Mouse (Mus musculus) retina, postnatal 7 days (tissue): Measurements from ENCODE around the gene Ccpg1.

Experiments used
- DNase-seq: peaks from one replicate; pipeline ENCODE4 v3.0.0-alpha.2; 2012; ENCODE audit warnings: low read depth, low spot score

Ccpg1 gene

GRCm38 (mm10) chr9:73045204-73045603 lies 60.0 kb downstream of the Ccpg1 start:
- DNase-seq = no peak

GRCm38 (mm10) chr9:73045711-73046110 lies 60.5 kb downstream of the Ccpg1 start:
- DNase-seq = no peak

DNA sequence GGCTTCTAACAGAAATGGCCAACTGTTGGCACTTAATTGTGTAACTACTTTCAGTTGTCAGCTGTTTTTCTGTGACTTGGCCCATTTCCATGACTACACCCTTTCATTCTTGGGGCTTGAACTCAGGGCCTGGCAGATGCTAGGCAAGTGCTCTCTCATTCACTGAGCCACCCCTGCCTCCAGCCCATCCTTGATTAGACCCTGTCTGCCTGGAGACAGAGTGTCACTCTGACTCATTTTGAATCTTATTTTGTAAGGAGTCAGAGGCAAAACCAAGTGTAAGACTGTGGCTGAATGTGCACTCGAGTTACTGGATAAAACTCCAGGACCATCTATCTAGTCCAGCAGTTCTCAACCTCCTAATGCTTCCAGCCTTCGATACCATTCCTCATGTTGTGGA lies 62.7 kb downstream of the Ccpg1 start:
- no peak for DNase-seq

DNA sequence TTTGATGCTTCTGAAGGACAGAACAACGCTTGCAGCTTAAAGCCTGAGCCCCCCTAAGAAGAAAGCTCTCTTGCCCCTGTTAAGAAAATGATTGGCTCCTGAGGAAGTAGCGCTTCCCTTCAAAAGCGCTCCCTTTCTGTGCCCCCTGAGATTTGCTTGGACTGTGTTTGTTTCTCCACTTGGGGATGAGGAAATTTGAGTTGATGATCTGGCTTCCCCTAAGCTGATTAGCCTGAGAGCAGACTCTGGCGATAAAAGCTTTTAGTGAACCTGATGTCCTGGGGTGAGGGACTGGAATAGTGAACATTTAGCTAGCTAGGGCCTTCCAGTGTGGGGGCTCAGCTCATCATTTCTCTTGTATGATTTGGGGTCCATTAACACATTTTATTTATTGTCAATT lies 63.7 kb downstream of the Ccpg1 start:
- DNase-seq = no peak

DNA sequence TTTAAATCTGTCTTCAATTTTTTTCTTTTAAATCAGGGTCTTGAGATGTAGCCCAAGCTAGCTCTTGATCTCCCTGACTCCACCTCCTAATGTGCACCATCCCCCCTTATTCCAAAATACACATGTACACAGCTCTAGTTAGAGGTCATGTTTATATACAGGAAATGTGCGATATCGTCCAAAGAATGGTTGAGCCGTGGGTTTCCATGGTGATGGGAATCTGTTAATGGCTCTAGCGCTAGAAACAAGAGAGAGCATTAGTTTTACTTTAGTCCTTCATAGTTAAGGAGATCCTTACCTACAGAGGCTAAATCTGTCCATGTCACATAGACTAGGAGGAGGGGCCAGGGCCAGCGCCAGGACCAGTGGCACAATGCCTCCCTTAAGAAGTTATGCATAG lies 64.6 kb downstream of the Ccpg1 start:
- DNase-seq = no peak

DNA sequence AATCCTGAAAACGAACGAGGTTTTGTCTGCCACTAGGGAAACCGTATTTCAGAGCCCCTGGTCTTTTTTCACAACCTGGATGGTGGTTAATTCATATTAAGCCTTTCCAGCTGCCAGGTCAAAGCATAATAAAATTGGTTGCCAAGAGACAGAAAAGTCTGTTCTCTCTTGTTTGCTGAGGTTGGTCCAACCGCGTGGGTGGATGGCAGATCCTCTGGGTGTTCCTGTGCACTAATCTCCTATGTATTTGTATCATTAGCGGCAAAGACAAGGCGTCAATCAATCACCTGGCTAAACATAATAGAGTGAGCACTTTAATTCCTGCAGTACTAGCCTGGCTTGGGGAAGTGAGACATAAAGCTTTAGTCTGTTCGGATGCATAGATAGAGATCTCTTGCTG lies 65.4 kb downstream of the Ccpg1 start:
- DNase-seq = no peak

- no peak for DNase-seq
These were observed 70.2 kb downstream of the Ccpg1 start for GRCm38 (mm10) chr9:73055441-73055911.

DNA sequence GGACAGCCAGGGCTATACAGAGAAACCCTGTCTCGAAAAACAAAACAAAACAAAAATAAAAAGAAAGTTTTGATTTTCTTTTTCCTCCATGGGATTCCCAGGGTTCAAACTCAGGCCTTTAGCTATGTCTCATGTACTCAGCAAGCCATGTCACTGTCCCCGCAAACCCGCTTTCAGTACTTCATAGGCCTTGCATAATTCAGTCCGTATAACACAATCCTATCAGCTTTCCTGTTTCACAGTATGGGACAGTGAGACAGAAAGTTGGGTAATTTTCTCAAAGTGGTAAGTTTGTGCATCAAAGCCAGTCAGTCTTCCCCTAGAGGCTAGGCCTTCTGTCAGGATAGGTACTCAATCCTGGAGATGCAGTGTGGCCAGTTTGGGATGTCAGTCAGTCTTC lies 74.0 kb downstream of the Ccpg1 start:
- no peak for DNase-seq

DNA sequence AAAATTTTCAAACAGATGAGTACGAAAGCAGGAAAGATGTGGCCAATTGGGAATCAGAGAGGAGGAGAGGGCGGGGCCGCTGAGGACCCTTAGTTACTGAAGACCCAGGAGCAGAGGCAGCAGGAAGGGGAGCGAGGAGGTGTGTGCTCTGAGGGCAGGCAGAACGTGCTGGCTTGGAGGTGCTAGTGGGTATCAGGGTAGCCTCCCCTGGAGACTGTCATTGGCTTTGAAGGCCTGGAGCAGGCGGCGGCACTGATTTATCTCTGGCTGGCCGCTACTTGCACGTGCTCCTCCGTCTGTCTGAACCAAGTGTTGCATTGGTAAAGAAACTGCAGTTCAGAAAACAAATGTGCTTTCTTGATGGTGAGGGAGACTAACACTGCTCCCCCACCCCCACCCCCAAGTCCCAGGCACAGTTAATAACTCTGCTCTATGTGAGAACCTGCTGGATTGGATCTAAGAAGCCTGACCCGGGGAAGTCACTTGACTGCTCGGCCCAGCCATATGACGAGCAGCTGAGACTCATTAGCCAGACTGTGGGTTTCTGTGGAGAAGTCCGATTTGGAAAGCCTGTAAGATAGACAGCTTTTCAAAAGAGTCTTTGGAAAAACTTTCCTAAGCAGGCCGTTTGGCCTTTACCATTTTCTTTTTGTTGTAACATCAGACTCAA lies 78.5 kb downstream of the Ccpg1 start:
- DNase-seq = no peak
